Mouse (Mus musculus) liver, postnatal 0 days (tissue): ENCODE results near the gene F3.

Experiments used
- CTCF ChIP-seq: sonication (generic); IDR thresholded peaks from 2 replicates; pipeline ENCODE4 v1.5.1; 2016; ENCODE audit warnings: antibody characterized with exemption, low read depth
- EP300 ChIP-seq: IDR thresholded peaks from 2 replicates; pipeline ENCODE4 v1.6.1; 2016; ENCODE audit warnings: antibody characterized with exemption, low read depth, mild to moderate bottlenecking

DNA sequence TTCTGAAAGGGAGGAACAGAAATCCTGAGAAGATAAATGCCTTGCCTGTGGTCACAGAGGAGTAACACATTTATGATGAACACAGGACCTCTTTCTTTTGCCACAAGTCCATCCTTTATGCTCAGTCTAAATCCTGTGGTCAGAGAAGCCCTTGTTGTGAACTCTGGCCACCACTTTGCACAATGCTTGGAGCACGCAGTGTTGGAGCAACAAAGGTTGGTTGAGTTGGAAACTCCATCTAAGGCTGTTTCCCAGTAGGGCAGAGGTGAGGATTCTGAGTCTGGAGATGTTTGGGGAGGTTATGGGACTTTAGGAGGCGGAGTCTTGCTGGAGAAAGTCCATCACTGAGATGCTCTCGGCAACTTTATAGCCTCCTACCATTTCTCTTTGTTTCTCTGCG, 16.2 kb upstream of the F3 start:
- TF ChIP-seq CTCF (no peak), EP300 (no peak)
